8 mouse cellular contexts compared by ENCODE assay signal in the genomic region with DNA sequence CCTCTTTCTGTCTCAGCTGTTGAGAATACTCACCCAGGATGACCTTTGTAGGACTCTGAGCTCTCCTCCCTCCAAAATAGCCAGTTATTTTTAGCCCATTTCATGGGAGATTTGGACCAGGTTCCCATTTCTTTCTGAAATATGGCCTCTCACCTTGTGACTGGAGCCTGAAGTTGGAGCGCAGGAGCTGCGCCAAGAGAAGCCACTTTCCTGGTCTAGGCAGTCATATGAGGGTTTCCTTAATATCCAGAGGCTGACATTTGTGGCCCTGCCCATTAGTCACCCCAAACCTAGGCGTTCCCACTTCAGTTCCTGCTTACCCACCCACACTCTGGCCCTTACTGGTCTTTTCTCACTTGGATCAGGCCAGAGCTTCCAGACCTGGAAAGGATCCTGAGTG. TPM values are rescaled to one million over a fixed set of nuclear protein-coding genes. Genes with fewer than 3 reads are reported as not detected.
DNase-seq lines count a peak whose midpoint lies in the region; TF ChIP-seq lines count a peak whose summit lies in the region.

Gene Slc26a6 (plus strand): TSS at position 308 of the 400 bp plus-strand sequence.

- 60% methylated on average over 3 of the region's 3 CpGs for WGBS in bone marrow, adult 2 months
- 44% methylated on average over 3 of the region's 3 CpGs for WGBS in heart, adult 2 months
- WGBS in midbrain, embryonic 10.5 days = 81% methylated on average over 3 of the region's 3 CpGs

- no peaks in the 10 kb centered on the region for H3K79me2 ChIP-seq in heart, adult 2 months (replicated peaks; ENCODE audit: control insufficient read depth, insufficient read depth, low read length)

- TF ChIP-seq EP300 in heart, adult 2 months (IDR thresholded peaks at IDR 0.05; ENCODE audit: insufficient read depth, low read depth, low read length) = no peak

- peak within 1 kb of the TSS; percentile 68 for H3K4me3 ChIP-seq in bone marrow, adult 2 months (replicated peaks; ENCODE audit: control insufficient read depth, low read depth, low read length)
- H3K4me3 ChIP-seq in heart, adult 2 months = peak within 1 kb of the TSS; percentile 70
- peak within 1 kb of the TSS; percentile 82 for H3K4me3 ChIP-seq in midbrain, embryonic 10.5 days

- H3K9me3 ChIP-seq in midbrain, embryonic 10.5 days (replicated peaks) = no peaks in the 10 kb centered on the region

- no peak for TF ChIP-seq CTCF in bone marrow, adult 2 months (IDR thresholded peaks at IDR 0.05; ENCODE audit: control insufficient read depth, insufficient read depth, low read length)
- TF ChIP-seq CTCF in heart, adult 2 months (IDR thresholded peaks at IDR 0.05) = no peak

- H3K27me3 ChIP-seq in heart, adult 2 months (ENCODE audit: control insufficient read depth, insufficient read depth, low read length) = no peaks in the 10 kb centered on the region
- peaks cover 16% of the 10 kb centered on the region for H3K27me3 ChIP-seq in midbrain, embryonic 10.5 days (ENCODE audit: low read depth, poor library complexity, severe bottlenecking)

- H3K27ac ChIP-seq in bone marrow, adult 2 months (ENCODE audit: control insufficient read depth, insufficient read depth, low read depth, low read length, poor library complexity) = peak within 1 kb of the TSS; percentile 64
- peak within 1 kb of the TSS; percentile 92 for H3K27ac ChIP-seq in heart, adult 2 months
- peak within 1 kb of the TSS; percentile 88 for H3K27ac ChIP-seq in midbrain, embryonic 10.5 days (replicated peaks)

- peak within 1 kb of the TSS; percentile 76 for H3K9ac ChIP-seq in heart, adult 2 months (ENCODE audit: low read depth, low read length)

- no peaks in the 10 kb centered on the region for H3K36me3 ChIP-seq in heart, adult 2 months (ENCODE audit: control insufficient read depth, insufficient read depth, low read length)
- H3K36me3 ChIP-seq in midbrain, embryonic 10.5 days = peaks cover 36% of the 10 kb centered on the region

- intact Hi-C loops in heart, adult 2 months (cut with DNase I) = no loop called here

- no peak for DNase-seq in adrenal gland, adult 8-10 months
- DNase-seq in adrenal gland, postnatal 14 days = no peak
- DNase-seq in heart, adult 2 months = peak; percentile 55 to 73
- DNase-seq in layer of hippocampus, postnatal 14 days (ENCODE audit: low spot score in 2 of 2) = no peak
- no peak for DNase-seq in midbrain, embryonic 10.5 days (ENCODE audit: low spot score)
- DNase-seq in cerebellum, adult 11-12 months = no peak
- no peak for DNase-seq in embryo, embryonic 9.5 days (ENCODE audit: extremely low spot score)

- TF ChIP-seq POLR2A in bone marrow, adult 2 months (IDR thresholded peaks at IDR 0.05; ENCODE audit: borderline replicate concordance, control insufficient read depth, low read depth, low read length) = no peak
- peak; percentile 42; the same call in 1 of the 2 replicates for TF ChIP-seq POLR2A in heart, adult 2 months (IDR thresholded peaks at IDR 0.05; ENCODE audit: insufficient read depth, low read depth, low read length)

- peaks cover 3% of the 10 kb centered on the region for H3K4me1 ChIP-seq in bone marrow, adult 2 months (ENCODE audit: control insufficient read depth, insufficient read depth, low read length)
- H3K4me1 ChIP-seq in heart, adult 2 months (ENCODE audit: control insufficient read depth, insufficient read depth, low read length) = peaks cover 2% of the 10 kb centered on the region; the same call in 1 of the 2 replicates
- H3K4me1 ChIP-seq in midbrain, embryonic 10.5 days = peaks cover 39% of the 10 kb centered on the region

RNA-seq across cellular contexts. Expression of gene Slc26a6, which starts in this region (rescaled TPM):
- total RNA-seq in adrenal gland, adult 8-10 months (2022) = 10 to 100 TPM in 3 of 4 experiments, 1 to 10 TPM in 1; 8.4 to 14.4 (median 12.3) TPM
- 8.4 and 13.3 TPM in 2 replicates for total RNA-seq in adrenal gland, postnatal 14 days (2021)
- 11.0 and 13.3 TPM in 2 replicates for polyA plus RNA-seq in bone marrow, adult 2 months (2011; ENCODE audit: insufficient read depth, insufficient read length, low replicate concordance, missing spikeins)
- 10 to 100 TPM; 20.8 to 24.3 TPM for total RNA-seq in heart, adult 2 months (2021)
- 34.5 and 47.8 TPM in 2 replicates for polyA plus RNA-seq in heart, adult 2 months (2012; rRNA removed)
- 10 to 100 TPM; 31.5 to 33.6 TPM for total RNA-seq in layer of hippocampus, postnatal 14 days (2021)
- polyA plus RNA-seq in midbrain, embryonic 10.5 days (2016; fragmentation: Nextera tagmentation; extraction: Ambion mirVana) = 9.5 and 12.5 TPM in 2 replicates

Comparison
In these comparisons a context has a peak if more than half of its experiments do, and no peak if none do; other contexts are left out.
1. DNase-seq: peak in heart, adult 2 months (2 of 2); none in adrenal gland, adult 8-10 months (single experiment), adrenal gland, postnatal 14 days (single experiment), layer of hippocampus, postnatal 14 days (0 of 2), midbrain, embryonic 10.5 days (single experiment), cerebellum, adult 11-12 months (single experiment) and embryo, embryonic 9.5 days (single experiment).
2. Peak in every context shown above with its lines, with median percentiles within 50 percentile points of each other: H3K27ac ChIP-seq and H3K4me3 ChIP-seq.